Mouse (Mus musculus): ENCODE measurements around the gene Zic2. TPM values are rescaled to one million over a fixed set of nuclear protein-coding genes. Genes with fewer than 3 reads are reported as not detected.

The Zic2 gene
- total RNA-seq (2023) = not detected

GRCm38 (mm10) chr14:122474891-122475556 lies at the start of gene Zic2:
Gene Zic2 (plus strand): TSS chr14:122475435.

GRCm38 (mm10) chr14:122450496-122451382 lies 24.5 kb upstream of the Zic2 start, which contains the start of gene Gm5089:
Gene Gm5089 (minus strand): TSS chr14:122451115.

GRCm38 (mm10) chr14:122464763-122465741 lies 10.2 kb upstream of the Zic2 start, which contains the start of gene Zic5:
Gene Zic5 (minus strand): TSS chr14:122465677.

GRCm38 (mm10) chr14:122490441-122491328 lies 15.4 kb downstream of the Zic2 start, which contains the start of gene Gm10837:
Gene Gm10837 (plus strand): TSS chr14:122490586.

Other genes with a start within 250 kb of the Zic2 start
- gene Gm5089, start 24.3 kb upstream of the Zic2 start, total RNA-seq (2023) = not detected
- gene Zic5, start 9.8 kb upstream of the Zic2 start, total RNA-seq (2023) = not detected
- gene Gm10837, start 15.2 kb downstream of the Zic2 start, total RNA-seq (2023) = not detected
- 10 to 100 TPM; 18.5 to 31.5 TPM for gene Pcca, start 58.9 kb downstream of the Zic2 start, total RNA-seq (2023)